Mouse (Mus musculus) ES-E14 (cell line): ENCODE measurements around the gene Gm49352. TPM values are rescaled to one million over a fixed set of nuclear protein-coding genes. Genes with fewer than 3 reads are reported as not detected.
"Not testable (repeated sequence)": the region's sequence is repeated elsewhere in the genome, so short reads cannot be mapped to it uniquely, and the experiment has no call there.

Experiments used
- DNase-seq: peaks from one replicate; pipeline ENCODE4 v3.0.0-alpha.2; 2013; ENCODE audit warnings: low read depth, low spot score
- H3K27ac ChIP-seq: 2 replicates; pipeline ENCODE4 v1.5.1; 2012; ENCODE audit warnings: low read depth, mild to moderate bottlenecking, low read length, moderate library complexity, mixed read lengths; ENCODE audit not compliant: poor library complexity, insufficient read depth, severe bottlenecking
- H3K36me3 ChIP-seq: 2 replicates; pipeline ENCODE4 v1.6.1; 2012; ENCODE audit warnings: mild to moderate bottlenecking, low read length, moderate library complexity, mixed read lengths; ENCODE audit not compliant: control insufficient read depth, poor library complexity, insufficient read depth, severe bottlenecking
- H3K4me1 ChIP-seq, 2 experiments: fragments of 150-350 bp in 1 of 2; sonication (generic) in 1 of 2; 2 replicates each; pipeline ENCODE4 v1.6.1; 2012; ENCODE audit warnings: low read length in 2 of 2, mild to moderate bottlenecking in 1 of 2, mixed read lengths in 1 of 2; ENCODE audit not compliant: control insufficient read depth in 2 of 2, insufficient read depth in 2 of 2, poor library complexity in 1 of 2
- H3K4me3 ChIP-seq, 2 experiments: fragments of 150-350 bp in 1 of 2; sonication (generic) in 1 of 2; 2 replicates each; pipeline ENCODE4 v1.5.1; 2012; ENCODE audit warnings: low read length in 2 of 2, low read depth in 1 of 2, mild to moderate bottlenecking in 1 of 2, mixed read lengths in 1 of 2; ENCODE audit not compliant: insufficient read depth in 1 of 2, poor library complexity in 1 of 2, severe bottlenecking in 1 of 2
- H3K9ac ChIP-seq: 2 replicates; pipeline ENCODE4 v1.6.1; 2012; ENCODE audit warnings: low read depth, mild to moderate bottlenecking, low read length, mixed read lengths; ENCODE audit not compliant: poor library complexity, insufficient read depth, severe bottlenecking
- H3K9me3 ChIP-seq: fragments of 150-350 bp; sonication (generic); 2 replicates; pipeline ENCODE4 v1.6.1; 2012; ENCODE audit warnings: low read depth, mild to moderate bottlenecking, low read length; ENCODE audit not compliant: control insufficient read depth, insufficient read depth
- CHD2 ChIP-seq: IDR thresholded peaks from 2 replicates; pipeline ENCODE4 v1.6.1; 2014; ENCODE audit warnings: mild to moderate bottlenecking, low read depth, low read length, inconsistent platforms
- HCFC1 ChIP-seq: IDR thresholded peaks from 2 replicates; pipeline ENCODE4 v1.6.1; 2012; ENCODE audit warnings: low read length, inconsistent platforms, borderline replicate concordance; ENCODE audit not compliant: insufficient read depth
- MAFK ChIP-seq: IDR thresholded peaks from 2 replicates; pipeline ENCODE4 v1.6.1; 2014; ENCODE audit warnings: mild to moderate bottlenecking, low read depth, low read length, inconsistent platforms; ENCODE audit not compliant: insufficient read depth
- ZC3H11A ChIP-seq: IDR thresholded peaks from 2 replicates; pipeline ENCODE4 v1.6.1; 2012; ENCODE audit warnings: low read depth, mild to moderate bottlenecking, inconsistent platforms, low read length, borderline replicate concordance
- ZNF384 ChIP-seq: IDR thresholded peaks from 2 replicates; pipeline ENCODE4 v1.6.1; 2012; ENCODE audit warnings: low read depth, low read length, inconsistent platforms
- in situ Hi-C, 2 experiments: fragments of 600-800 bp; cut with MboI; formaldehyde crosslinking; loops; one replicate each; pipeline ENCODE4 v1.15.1; 2025; ENCODE audit warnings: low sequenced_read_pairs in 2 of 2, inconsistent platforms in 1 of 2; ENCODE audit not compliant: unreplicated experiment in 2 of 2
- total RNA-seq: library from RNA; depleted of rRNA; stranded (reverse); fragments of 300-350 nt; gene quantifications from 2 replicates; pipeline ENCODE4 v1.2.3, GENCODE M21; 2012; rRNA removed

The Gm49352 gene
- not detected in 2 replicates for total RNA-seq

GRCm38 (mm10) chr13:61568074-61568473 is at the start of gene Gm49352:
Gm49352 (minus strand) TSS chr13:61568174.
- H3K9me3 ChIP-seq, H3K27ac ChIP-seq, DNase-seq, H3K4me3 ChIP-seq, in situ Hi-C loops, H3K9ac ChIP-seq, H3K36me3 ChIP-seq, H3K4me1 ChIP-seq: not testable (repeated sequence)

GRCm38 (mm10) chr13:61570027-61570426 is 2.1 kb upstream of the Gm49352 start, which contains the start of gene Cts3:
Cts3 (minus strand) TSS chr13:61570127.
- Histone ChIP-seq H3K27ac (no peak within 1 kb of the TSS), H3K9me3 (no peaks in the 10 kb centered on the region), H3K4me1 (no peaks in the 10 kb centered on the region), H3K36me3 (no peaks in the 10 kb centered on the region), H3K9ac (no peak within 1 kb of the TSS), H3K4me3 (no peak within 1 kb of the TSS)
- TF ChIP-seq MAFK (no peak), ZC3H11A (no peak), ZNF384 (no peak), HCFC1 (no peak), CHD2 (no peak)
- in situ Hi-C loops = no loop called here
- DNase-seq = no peak

GRCm38 (mm10) chr13:61541631-61542030 is 26.3 kb downstream of the Gm49352 start, which contains the start of gene Ctsm:
Ctsm (minus strand) TSS chr13:61541839.
- no peaks in the 10 kb centered on the region for H3K9me3 ChIP-seq
- TF ChIP-seq CHD2 = no peak
- TF ChIP-seq MAFK = no peak
- TF ChIP-seq ZNF384 = no peak
- TF ChIP-seq HCFC1 = no peak
- TF ChIP-seq ZC3H11A = no peak
- DNase-seq = no peak
- no peaks in the 10 kb centered on the region for H3K4me1 ChIP-seq
- no peak within 1 kb of the TSS for H3K4me3 ChIP-seq
- H3K36me3 ChIP-seq = no peaks in the 10 kb centered on the region
- H3K27ac ChIP-seq = no peak within 1 kb of the TSS
- H3K9ac ChIP-seq = no peak within 1 kb of the TSS
- in situ Hi-C loops = no loop called here

Other genes with a start within 250 kb of the Gm49352 start
- gene Cts7, start 210.0 kb downstream of the Gm49352 start, total RNA-seq = not detected in 2 replicates
- 0.18 TPM in 1 of 2 replicates, not detected in the other for gene Ctsm, start 26.3 kb downstream of the Gm49352 start, total RNA-seq
- not detected in 2 replicates for gene Cts3, start 2.0 kb upstream of the Gm49352 start, total RNA-seq